Mouse (Mus musculus) activated CD4-positive, CD25-positive, alpha-beta regulatory T cell, adult 4 months (primary cell): Measurements from ENCODE around the gene Stk39. TPM values are rescaled to one million over a fixed set of nuclear protein-coding genes. Genes with fewer than 3 reads are reported as not detected.
A peak's percentile ranks its signal among the peaks of the same experiment; 100 is the strongest.

Experiments
- ATAC-seq: one replicate; pipeline ENCODE4 v1.8.0; 2017
- polyA plus RNA-seq, 2 experiments: library from polyadenylated mRNA; unstranded; fragments of 100-300 nt; shearing (Covaris generic); gene quantifications; one replicate each; pipeline ENCODE4 v1.2.1; 2017

Stk39 gene
- polyA plus RNA-seq, 2 experiments from 2014 or later = 14.6 to 15.9 TPM

DNA sequence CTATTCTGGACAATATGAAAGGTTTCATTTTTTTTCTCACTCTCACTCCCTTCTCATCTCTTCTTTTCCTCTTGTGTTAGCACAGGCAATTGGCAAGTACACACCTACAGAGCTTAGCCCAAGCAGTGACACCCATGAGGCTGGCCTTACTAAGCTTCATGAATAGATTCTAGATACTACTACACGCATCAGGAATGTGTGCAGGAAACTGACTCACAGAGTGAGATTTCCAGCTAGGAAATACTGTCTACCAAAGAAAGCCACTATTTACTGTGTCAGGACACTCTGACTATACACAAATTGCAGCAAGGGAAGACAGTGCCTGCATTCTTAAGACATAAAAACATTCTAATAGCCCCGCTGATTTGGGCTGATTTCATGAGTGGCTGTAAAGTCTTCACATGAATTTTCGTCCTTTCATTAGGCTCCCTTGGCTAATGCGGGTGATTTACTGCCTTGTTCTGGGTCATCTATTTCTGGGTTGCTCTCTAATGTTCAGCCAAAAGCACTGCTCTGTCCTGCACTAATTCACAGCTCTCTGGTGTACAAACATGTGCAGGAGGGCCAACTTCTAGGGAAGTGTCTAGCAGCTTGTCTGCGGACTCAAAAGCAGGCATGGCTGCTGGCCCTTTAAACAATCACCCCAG, 249.7 kb downstream of the Stk39 start:
- ATAC-seq = no peak

DNA sequence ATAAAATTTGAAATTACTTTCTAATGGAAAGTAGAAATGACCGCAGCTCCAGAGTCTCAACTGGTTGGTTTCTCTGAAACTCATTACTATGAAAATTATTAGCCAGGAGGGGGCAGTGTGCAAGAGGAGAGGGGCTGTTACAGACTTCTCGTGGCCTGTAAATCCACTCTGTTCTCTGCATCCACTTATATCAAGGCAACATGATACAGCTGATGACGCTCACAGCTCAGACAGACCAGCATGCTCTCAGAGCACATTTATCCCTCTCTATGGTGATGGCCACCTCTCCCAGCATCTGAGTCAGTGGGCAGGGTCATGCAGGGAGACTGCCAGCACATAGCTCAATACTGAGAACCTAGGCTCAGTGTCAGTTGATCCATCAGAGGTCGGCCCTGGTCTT, 250.8 kb downstream of the Stk39 start:
- ATAC-seq = no peak

- no peak for ATAC-seq
Measured at GRCm38 (mm10) chr2:68219823-68220222, 252.2 kb downstream of the Stk39 start.

- ATAC-seq = no peak
Measured at GRCm38 (mm10) chr2:68215176-68215575, 256.9 kb downstream of the Stk39 start.

DNA sequence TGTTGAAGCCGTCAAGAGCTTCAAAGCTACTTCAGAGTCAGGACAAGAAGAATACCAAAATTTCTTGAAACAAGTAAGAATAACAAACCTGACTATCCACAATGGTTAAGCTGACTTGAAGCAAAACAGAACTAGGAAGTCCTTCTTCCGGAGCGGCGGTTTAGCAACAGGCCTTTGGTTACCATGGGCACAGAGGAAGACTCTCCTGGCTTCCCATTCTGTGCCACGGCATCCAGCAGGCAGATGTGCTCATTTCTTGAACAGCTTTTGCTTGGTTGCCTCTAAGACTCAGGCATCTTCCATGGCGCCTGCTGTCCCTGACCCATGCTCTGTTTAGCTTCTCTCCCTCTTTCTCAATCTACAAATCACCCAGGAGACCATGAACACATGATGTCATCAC, 257.7 kb downstream of the Stk39 start:
- no peak for ATAC-seq

DNA sequence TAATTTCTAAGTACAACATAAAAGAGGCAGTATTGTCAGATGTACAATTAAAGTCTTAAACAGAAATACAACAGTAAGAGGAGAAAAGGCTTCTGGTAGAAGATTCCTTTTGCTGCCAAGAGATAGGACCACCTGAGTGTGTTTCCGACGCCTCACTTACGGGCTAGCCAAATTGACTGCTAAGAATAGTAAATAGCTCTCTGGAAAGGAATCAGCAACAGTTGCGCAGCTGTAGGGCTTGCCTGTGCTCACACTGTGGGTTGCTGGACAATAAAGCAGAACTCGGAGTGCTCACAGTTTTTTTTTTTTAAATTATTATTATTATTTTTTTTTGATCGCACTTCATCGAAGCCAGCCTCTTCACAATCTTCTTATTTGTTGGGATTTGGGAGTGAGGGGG, 260.6 kb downstream of the Stk39 start:
- no peak for ATAC-seq

DNA sequence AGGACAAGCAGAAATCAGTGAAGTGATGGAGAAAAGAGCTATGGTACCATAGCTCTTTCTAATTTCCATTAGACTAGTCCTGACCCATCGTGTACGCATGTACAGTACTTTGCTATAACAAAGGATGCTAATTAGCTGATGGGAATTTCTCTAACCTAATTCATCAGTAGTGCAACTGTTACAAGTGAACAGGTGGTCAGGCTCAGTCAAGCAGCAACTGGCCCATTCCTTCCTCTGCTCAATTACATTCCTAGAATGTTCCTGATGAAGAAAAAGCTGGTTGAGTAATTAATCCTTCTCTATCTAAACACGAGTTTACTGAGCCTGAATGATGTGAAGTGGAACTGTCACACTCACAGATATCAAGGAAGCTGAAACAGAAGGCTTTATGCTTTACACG, 275.8 kb downstream of the Stk39 start:
- no peak for ATAC-seq

DNA sequence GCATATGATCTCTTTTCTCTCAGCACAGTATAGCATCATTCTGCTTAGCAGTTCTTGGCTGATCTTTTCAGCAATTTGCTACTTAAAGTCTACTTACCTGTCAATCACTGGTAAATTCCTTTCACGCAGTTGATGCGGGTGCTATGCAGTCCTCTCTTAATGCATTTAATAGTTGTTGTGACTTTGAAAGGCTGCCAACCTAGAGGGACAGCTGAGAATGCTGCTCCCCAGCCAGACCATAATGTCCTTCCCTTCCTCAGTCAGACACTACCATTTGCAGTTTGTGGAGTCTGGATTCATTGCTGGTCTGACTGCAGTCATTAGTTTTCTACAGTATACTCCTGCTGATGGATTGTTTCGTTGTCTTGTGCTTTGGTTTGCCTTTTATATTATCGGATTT, 277.6 kb downstream of the Stk39 start:
- ATAC-seq = no peak

- no peak for ATAC-seq
Measured at GRCm38 (mm10) chr2:68193465-68193837, 278.6 kb downstream of the Stk39 start.

- no peak for ATAC-seq
Measured at GRCm38 (mm10) chr2:68192605-68193464, 279.2 kb downstream of the Stk39 start.

GRCm38 (mm10) chr2:68176425-68176824, 295.6 kb downstream of the Stk39 start:
- ATAC-seq = no peak

GRCm38 (mm10) chr2:68171306-68171705, 300.8 kb downstream of the Stk39 start:
- ATAC-seq = no peak

DNA sequence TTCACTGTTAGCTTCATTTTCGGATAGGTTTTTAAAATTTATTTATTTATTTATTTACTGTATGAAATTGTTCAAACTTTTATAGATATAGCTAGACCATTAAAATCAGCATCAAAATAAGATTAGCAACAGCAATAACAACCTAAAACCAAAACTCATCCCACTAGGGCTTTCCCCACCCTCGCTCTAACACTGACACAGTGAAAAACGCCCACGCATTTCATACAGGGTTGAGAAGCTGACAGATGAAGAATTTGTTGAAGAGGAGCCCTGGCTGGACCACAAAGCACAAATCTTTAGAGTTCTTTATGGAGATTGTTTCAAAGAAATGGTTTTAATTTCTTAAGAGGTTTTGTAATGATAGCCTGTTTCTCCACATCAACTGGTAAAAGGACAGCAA, 310.1 kb downstream of the Stk39 start:
- peak; percentile 68 for ATAC-seq

- no peak for ATAC-seq
Measured at GRCm38 (mm10) chr2:68160566-68160965, 311.5 kb downstream of the Stk39 start.

Other genes with a start within 250 kb of the Stk39 start
- gene 4933409G03Rik, start 110.1 kb upstream of the Stk39 start, polyA plus RNA-seq = not detected
- gene 4932414N04Rik, start 184.2 kb upstream of the Stk39 start, polyA plus RNA-seq = not detected